Mouse (Mus musculus): ENCODE data around the gene Pabpn1. TPM values are rescaled to one million over a fixed set of nuclear protein-coding genes. Genes with fewer than 3 reads are reported as not detected.

Gene Pabpn1
- polyA plus RNA-seq, 1 experiment from 2014 or later: 111 TPM

GRCm38 (mm10) chr14:54897445-54897844 is 5.1 kb downstream of the Pabpn1 start:
- no peak for ATAC-seq (ENCODE audit: insufficient read depth, low FRiP score, low read depth)
- H3K27me3 ChIP-seq (replicated peaks): no peaks in the 10 kb centered on the region
- H3K27ac ChIP-seq: peak overlapping the region; percentile 35; the same call in 1 of the 2 replicates

DNA sequence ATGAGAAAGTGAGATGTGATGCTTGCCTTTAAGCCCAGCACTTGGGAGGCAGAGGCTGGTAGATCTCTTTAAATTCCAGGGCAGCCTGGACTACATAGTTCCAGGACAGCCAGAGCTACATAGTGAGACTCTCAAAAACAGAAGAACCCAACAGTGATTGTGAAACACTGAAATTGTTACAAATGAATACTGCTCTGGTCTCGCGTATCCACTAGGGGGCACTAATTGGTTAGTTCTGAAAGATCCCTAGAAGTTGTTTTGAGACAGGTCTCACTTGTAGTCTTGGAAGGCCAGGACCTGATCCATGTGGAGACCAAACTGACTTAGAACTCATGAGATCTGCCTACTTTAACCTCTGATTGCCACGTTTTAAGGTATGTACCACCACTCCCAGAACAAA is 8.1 kb downstream of the Pabpn1 start:
- peak overlapping the region; percentile 44; the same call in 1 of the 2 replicates for H3K27ac ChIP-seq
- H3K36me3 ChIP-seq: peaks cover 21% of the 10 kb centered on the region
- H3K4me3 ChIP-seq (replicated peaks): no peak overlapping the region
- H3K27me3 ChIP-seq (replicated peaks): no peaks in the 10 kb centered on the region
- H3K4me1 ChIP-seq: peaks cover 10% of the 10 kb centered on the region; the same call in 1 of the 2 replicates
- no peak overlapping the region for H3K9ac ChIP-seq
- 0% methylated on average over 3 of the region's 3 CpGs for WGBS
- ATAC-seq (ENCODE audit: insufficient read depth, low FRiP score, low read depth): 0 out of 2 replicates have a peak, but pooled peaks have one; percentile 36
- no peaks in the 10 kb centered on the region for H3K9me3 ChIP-seq
- no peak overlapping the region for H3K4me2 ChIP-seq

More at GRCm38 (mm10) chr14:54897445-54897844, 5.1 kb downstream of the Pabpn1 start:
- peaks cover 13% of the 10 kb centered on the region; the same call in 1 of the 2 replicates for H3K4me1 ChIP-seq
- WGBS: 44% methylated on average over 2 of the region's 2 CpGs
- peaks cover 15% of the 10 kb centered on the region for H3K36me3 ChIP-seq
- H3K4me3 ChIP-seq (replicated peaks): no peak overlapping the region
- no peak overlapping the region for H3K9ac ChIP-seq
- H3K4me2 ChIP-seq: no peak overlapping the region
- no peaks in the 10 kb centered on the region for H3K9me3 ChIP-seq

- H3K4me3 ChIP-seq (replicated peaks): no peak overlapping the region
Observed at GRCm38 (mm10) chr14:54903641-54904040, 11.3 kb downstream of the Pabpn1 start.

GRCm38 (mm10) chr14:54908682-54909081 is 16.4 kb downstream of the Pabpn1 start:
- no peaks in the 10 kb centered on the region for H3K9me3 ChIP-seq
- peaks cover 3% of the 10 kb centered on the region; the same call in 1 of the 2 replicates for H3K4me1 ChIP-seq
- H3K4me2 ChIP-seq: no peak overlapping the region
- H3K4me3 ChIP-seq (replicated peaks): no peak overlapping the region
- no peak for ATAC-seq (ENCODE audit: insufficient read depth, low FRiP score, low read depth)
- WGBS: 74% methylated on average over 7 of the region's 7 CpGs
- no peak overlapping the region for H3K27ac ChIP-seq
- H3K36me3 ChIP-seq: peaks cover 27% of the 10 kb centered on the region; the same call in 1 of the 2 replicates
- H3K27me3 ChIP-seq (replicated peaks): no peaks in the 10 kb centered on the region
- H3K9ac ChIP-seq: no peak overlapping the region

More at GRCm38 (mm10) chr14:54903641-54904040, 11.3 kb downstream of the Pabpn1 start:
- Histone ChIP-seq H3K9me3 (no peaks in the 10 kb centered on the region), H3K4me1 (no peaks in the 10 kb centered on the region), H3K36me3 (peaks cover 21% of the 10 kb centered on the region; the same call in 1 of the 2 replicates), H3K27me3 (replicated peaks) (no peaks in the 10 kb centered on the region), H3K27ac (no peak overlapping the region), H3K4me2 (no peak overlapping the region), H3K9ac (no peak overlapping the region)
- ATAC-seq (ENCODE audit: insufficient read depth, low FRiP score, low read depth): no peak
- 88% methylated on average over 4 of the region's 4 CpGs for WGBS

DNA sequence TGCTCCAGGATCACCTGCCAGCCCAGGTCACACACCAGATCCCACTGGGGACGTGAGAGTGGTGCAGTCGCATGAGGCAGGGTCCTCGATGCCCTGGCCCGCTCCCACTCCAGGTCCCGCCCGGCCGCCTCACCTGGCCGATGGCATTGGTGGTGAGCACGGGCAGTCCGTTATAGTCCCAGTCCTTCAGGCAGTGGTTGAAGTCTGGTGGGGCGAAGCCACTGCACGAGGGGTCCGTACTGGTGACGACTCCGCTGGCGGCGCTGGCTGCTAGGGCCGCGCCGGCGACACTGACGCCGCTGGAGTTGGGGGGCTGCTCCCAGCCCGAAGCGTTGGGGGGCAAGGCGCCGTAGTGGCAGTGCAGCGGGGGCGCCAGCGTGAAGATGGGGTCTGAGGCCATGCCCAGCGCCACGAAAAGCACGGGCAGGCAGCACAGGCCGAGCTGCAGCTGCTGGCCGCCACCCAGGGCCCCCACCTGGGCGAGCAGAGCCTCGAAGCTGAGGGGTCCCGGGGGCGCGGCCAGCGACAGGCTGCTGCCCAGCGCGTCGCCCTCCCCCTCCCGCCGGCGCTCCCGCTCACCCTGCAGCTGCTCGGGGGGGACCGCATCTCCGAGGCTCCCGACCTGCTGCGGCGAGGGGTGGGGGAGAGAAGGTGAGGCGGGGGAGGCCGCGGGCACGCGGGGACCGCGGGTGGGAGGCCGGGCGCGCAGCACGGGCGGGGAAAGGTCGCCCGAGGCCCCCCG is 20.0 kb downstream of the Pabpn1 start:
- 3% methylated on average over 53 of the region's 69 CpGs for WGBS
- peak overlapping the region; percentile 93 for H3K4me3 ChIP-seq (replicated peaks)

GRCm38 (mm10) chr14:54912886-54913285 is 20.6 kb downstream of the Pabpn1 start, which contains the start of gene Slc22a17:
TSS of gene Slc22a17 (minus strand) at chr14:54913132.
- WGBS: under 1% methylated on average over 27 of the region's 28 CpGs

More for the DNA sequence above, 20.0 kb downstream of the Pabpn1 start:
- peak overlapping the region; percentile 82 for H3K27ac ChIP-seq
- H3K36me3 ChIP-seq: peaks cover 30% of the 10 kb centered on the region
- H3K9me3 ChIP-seq: no peaks in the 10 kb centered on the region
- peak overlapping the region; percentile 83 for H3K9ac ChIP-seq
- peaks cover 3% of the 10 kb centered on the region; the same call in 1 of the 2 replicates for H3K4me1 ChIP-seq
- H3K4me2 ChIP-seq: peak overlapping the region; percentile 94
- H3K27me3 ChIP-seq (replicated peaks): no peaks in the 10 kb centered on the region
- peak; percentile 38; the same call in 1 of the 2 replicates for ATAC-seq (ENCODE audit: insufficient read depth, low FRiP score, low read depth)

DNA sequence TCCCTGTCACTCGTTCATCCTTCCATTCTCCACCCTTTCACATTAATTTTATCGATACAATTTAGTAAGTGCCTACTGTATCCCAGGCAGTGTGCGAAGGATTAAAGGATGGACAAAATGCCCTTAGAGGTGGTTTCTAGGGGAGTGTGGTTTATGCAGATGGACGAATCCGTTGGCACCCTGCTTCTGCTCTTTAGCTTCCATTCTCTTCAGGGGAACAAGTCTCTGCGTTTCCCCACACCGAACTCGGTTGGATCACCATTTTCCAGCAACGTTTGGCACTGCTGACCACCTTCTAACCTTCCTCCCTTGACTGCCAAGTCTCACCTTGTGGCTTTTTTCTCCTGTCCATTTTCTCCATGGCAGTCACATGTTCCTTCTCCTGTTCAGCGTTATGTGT is 21.0 kb downstream of the Pabpn1 start:
- peak overlapping the region; percentile 82; the same call in 1 of the 2 replicates for H3K27ac ChIP-seq
- H3K4me1 ChIP-seq: peaks cover 3% of the 10 kb centered on the region; the same call in 1 of the 2 replicates
- H3K9me3 ChIP-seq: no peaks in the 10 kb centered on the region
- peak overlapping the region; percentile 94 for H3K4me2 ChIP-seq
- H3K4me3 ChIP-seq (replicated peaks): peak overlapping the region; percentile 93
- peaks cover 26% of the 10 kb centered on the region for H3K36me3 ChIP-seq
- no peaks in the 10 kb centered on the region for H3K27me3 ChIP-seq (replicated peaks)
- 11% methylated on average over 10 of the region's 10 CpGs for WGBS
- peak overlapping the region; percentile 83; the same call in 1 of the 2 replicates for H3K9ac ChIP-seq
- ATAC-seq (ENCODE audit: insufficient read depth, low FRiP score, low read depth): no peak

More at GRCm38 (mm10) chr14:54912886-54913285, 20.6 kb downstream of the Pabpn1 start, which contains the start of gene Slc22a17:
- Histone ChIP-seq H3K27ac (peak within 1 kb of the TSS; percentile 82), H3K36me3 (peaks cover 28% of the 10 kb centered on the region), H3K9ac (peak within 1 kb of the TSS; percentile 83), H3K4me1 (peaks cover 3% of the 10 kb centered on the region; the same call in 1 of the 2 replicates), H3K27me3 (replicated peaks) (no peaks in the 10 kb centered on the region), H3K9me3 (no peaks in the 10 kb centered on the region), H3K4me2 (peak within 1 kb of the TSS; percentile 94), H3K4me3 (replicated peaks) (peak within 1 kb of the TSS; percentile 93)
- peak; percentile 82 for ATAC-seq (ENCODE audit: insufficient read depth, low FRiP score, low read depth)

- H3K4me3 ChIP-seq (replicated peaks): no peak overlapping the region
- no peaks in the 10 kb centered on the region for H3K9me3 ChIP-seq
- no peak overlapping the region for H3K9ac ChIP-seq
- H3K27ac ChIP-seq: no peak overlapping the region
- H3K27me3 ChIP-seq (replicated peaks): no peaks in the 10 kb centered on the region
- H3K4me1 ChIP-seq: 0 out of 2 replicates have a peak, but pooled peaks cover 6% of the 10 kb centered on the region
- H3K4me2 ChIP-seq: no peak overlapping the region
- no peak for ATAC-seq (ENCODE audit: insufficient read depth, low FRiP score, low read depth)
- H3K36me3 ChIP-seq: peaks cover 33% of the 10 kb centered on the region
- WGBS: 89% methylated on average over 16 of the region's 16 CpGs
Observed at GRCm38 (mm10) chr14:54920076-54920685, 27.9 kb downstream of the Pabpn1 start.

- H3K4me2 ChIP-seq: peak overlapping the region; percentile 89
- no peaks in the 10 kb centered on the region for H3K9me3 ChIP-seq
- peak overlapping the region; percentile 60; the same call in 1 of the 2 replicates for H3K9ac ChIP-seq
- peak; percentile 51 for ATAC-seq (ENCODE audit: insufficient read depth, low FRiP score, low read depth)
- peak overlapping the region; percentile 99 for H3K27ac ChIP-seq
- WGBS: 12% methylated on average over 7 of the region's 7 CpGs
- H3K27me3 ChIP-seq (replicated peaks): no peaks in the 10 kb centered on the region
- H3K4me1 ChIP-seq: peaks cover 27% of the 10 kb centered on the region; the same call in 1 of the 2 replicates
- 0 out of 2 replicates have a peak, but pooled peaks cover 15% of the 10 kb centered on the region for H3K36me3 ChIP-seq
- H3K4me3 ChIP-seq (replicated peaks): peak overlapping the region; percentile 56
Observed at GRCm38 (mm10) chr14:54924641-54925348, 32.5 kb downstream of the Pabpn1 start.

DNA sequence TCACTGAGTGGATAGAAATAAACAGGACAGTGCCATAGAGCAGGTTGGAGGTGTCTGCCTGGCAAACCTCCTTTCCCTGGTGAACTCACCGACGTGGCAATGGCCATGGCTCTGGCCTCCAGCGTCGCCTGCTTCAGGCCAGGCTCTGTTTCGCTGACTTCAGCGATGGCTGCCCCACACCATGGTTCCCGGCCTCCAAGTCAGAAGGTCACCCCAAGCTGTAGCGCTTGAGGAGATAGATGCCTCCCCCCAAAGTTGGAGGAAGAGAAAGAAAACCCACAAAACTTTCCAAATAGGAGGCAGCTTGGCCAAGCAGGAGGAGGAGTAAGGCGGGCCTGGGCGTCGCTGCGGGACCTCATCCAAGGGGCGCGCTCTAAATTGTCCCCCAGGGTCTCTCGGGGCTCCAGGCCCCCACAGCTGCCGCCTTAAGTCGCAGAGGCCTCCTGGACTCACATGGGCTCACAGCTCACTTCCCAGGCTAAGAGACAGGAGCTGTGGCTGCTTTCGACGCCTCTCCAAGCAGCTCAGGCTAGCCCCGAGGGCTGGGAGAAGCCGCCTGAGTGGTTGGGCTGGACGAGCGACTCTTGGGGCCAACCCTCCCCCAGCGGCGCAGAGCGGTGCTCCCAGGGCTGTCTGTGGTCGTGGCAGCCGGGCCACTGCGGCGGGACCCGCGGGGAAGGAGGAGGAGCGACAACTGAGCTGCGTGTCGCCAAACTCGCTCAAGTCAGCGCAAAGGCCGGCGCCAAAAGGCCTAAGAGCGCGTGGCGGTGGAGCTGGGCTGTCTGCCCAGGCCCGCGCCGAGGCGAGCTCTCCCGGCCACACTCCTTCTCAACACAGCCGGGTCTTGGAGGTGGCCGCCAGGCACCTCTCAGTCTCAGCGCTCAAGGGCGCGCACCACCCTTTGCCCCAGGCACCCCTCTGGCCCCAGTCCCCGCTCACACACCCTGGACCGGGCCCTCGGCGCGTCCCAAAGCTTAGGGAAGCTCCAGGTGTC is 33.3 kb downstream of the Pabpn1 start, which contains the start of gene Efs:
Gene Efs, minus strand, starts transcription at position 778 of the 994 bp plus-strand sequence.
- 3% methylated on average over 53 of the region's 57 CpGs for WGBS

More for the DNA sequence above, 33.3 kb downstream of the Pabpn1 start, which contains the start of gene Efs:
- Histone ChIP-seq H3K36me3 (0 out of 2 replicates have a peak, but pooled peaks cover 7% of the 10 kb centered on the region), H3K27me3 (replicated peaks) (no peaks in the 10 kb centered on the region), H3K27ac (peak within 1 kb of the TSS; percentile 99), H3K4me1 (peaks cover 27% of the 10 kb centered on the region; the same call in 1 of the 2 replicates), H3K4me3 (replicated peaks) (peak within 1 kb of the TSS; percentile 56), H3K9me3 (no peaks in the 10 kb centered on the region), H3K4me2 (peak within 1 kb of the TSS; percentile 89), H3K9ac (peak within 1 kb of the TSS; percentile 60)
- ATAC-seq (ENCODE audit: insufficient read depth, low FRiP score, low read depth): peak; percentile 51

All from stomach, embryonic 15.5 days (tissue).